Mouse (Mus musculus) intestine, embryonic 15.5 days (tissue): Measurements from ENCODE around the gene Hap1. TPM values are rescaled to one million over a fixed set of nuclear protein-coding genes. Genes with fewer than 3 reads are reported as not detected.
A peak's percentile ranks its signal among the peaks of the same experiment; 100 is the strongest.

Source experiments
- ATAC-seq: fragments of 200-750 bp; cut with Nextera tagmentation; 2 replicates; pipeline ENCODE4 v1.8.0; 2017; ENCODE audit warnings: moderate TSS enrichment, moderate library complexity
- H3K27ac ChIP-seq: fragments of 300-500 bp; sonication (generic); 2 replicates; pipeline ENCODE4 v1.5.1; 2015; ENCODE audit warnings: mild to moderate bottlenecking, inconsistent platforms
- H3K27me3 ChIP-seq: fragments of 300-500 bp; sonication (generic); replicated peaks from 2 replicates; pipeline ENCODE4 v1.6.1; 2015; ENCODE audit warnings: inconsistent platforms
- H3K36me3 ChIP-seq: fragments of 300-500 bp; sonication (generic); 2 replicates; pipeline ENCODE4 v1.6.1; 2015; ENCODE audit warnings: inconsistent platforms
- H3K4me1 ChIP-seq: fragments of 300-500 bp; sonication (generic); replicated peaks from 2 replicates; pipeline ENCODE4 v1.6.1; 2015; ENCODE audit warnings: inconsistent platforms
- H3K4me2 ChIP-seq: fragments of 300-500 bp; sonication (generic); replicated peaks from 2 replicates; pipeline ENCODE4 v1.6.1; 2015; ENCODE audit warnings: mild to moderate bottlenecking, inconsistent platforms
- H3K4me3 ChIP-seq: fragments of 300-500 bp; sonication (generic); replicated peaks from 2 replicates; pipeline ENCODE4 v1.5.1; 2015; ENCODE audit warnings: inconsistent platforms
- H3K9ac ChIP-seq: fragments of 300-500 bp; sonication (generic); 2 replicates; pipeline ENCODE4 v1.6.1; 2015; ENCODE audit warnings: inconsistent platforms
- H3K9me3 ChIP-seq: fragments of 300-500 bp; sonication (generic); 2 replicates; pipeline ENCODE4 v1.6.1; 2016; ENCODE audit warnings: inconsistent platforms
- WGBS: fragments of 180-500 bp; shearing (Covaris S2); methylation state at CpG from one replicate; pipeline ENCODE4 v1.1.7; 2015; 5-methylcytosine and 5-hydroxymethylcytosine counted together
- polyA plus RNA-seq: library from polyadenylated mRNA; unstranded; fragments of >200 nt; fragmentation: Nextera tagmentation; extraction: Ambion mirVana; gene quantifications from 2 replicates; pipeline ENCODE4 v1.2.1, GENCODE M21; 2015

Hap1 gene
- polyA plus RNA-seq: 13.9 and 15.5 TPM in 2 replicates

GRCm38 (mm10) chr11:100355972-100356818, at the start of gene Hap1:
Gene Hap1, minus strand, starts transcription at chr11:100356128.
- no peaks in the 10 kb centered on the region for H3K36me3 ChIP-seq
- ATAC-seq: peak; percentile 76
- H3K27me3 ChIP-seq: peaks cover 33% of the 10 kb centered on the region
- no peak within 1 kb of the TSS for H3K27ac ChIP-seq
- no peaks in the 10 kb centered on the region for H3K9me3 ChIP-seq
- H3K9ac ChIP-seq: peak within 1 kb of the TSS; percentile 56
- H3K4me1 ChIP-seq: peaks cover 22% of the 10 kb centered on the region
- WGBS: 2% methylated on average over 49 of the region's 49 CpGs
- H3K4me2 ChIP-seq: peak within 1 kb of the TSS; percentile 99
- peak within 1 kb of the TSS; percentile 66 for H3K4me3 ChIP-seq

DNA sequence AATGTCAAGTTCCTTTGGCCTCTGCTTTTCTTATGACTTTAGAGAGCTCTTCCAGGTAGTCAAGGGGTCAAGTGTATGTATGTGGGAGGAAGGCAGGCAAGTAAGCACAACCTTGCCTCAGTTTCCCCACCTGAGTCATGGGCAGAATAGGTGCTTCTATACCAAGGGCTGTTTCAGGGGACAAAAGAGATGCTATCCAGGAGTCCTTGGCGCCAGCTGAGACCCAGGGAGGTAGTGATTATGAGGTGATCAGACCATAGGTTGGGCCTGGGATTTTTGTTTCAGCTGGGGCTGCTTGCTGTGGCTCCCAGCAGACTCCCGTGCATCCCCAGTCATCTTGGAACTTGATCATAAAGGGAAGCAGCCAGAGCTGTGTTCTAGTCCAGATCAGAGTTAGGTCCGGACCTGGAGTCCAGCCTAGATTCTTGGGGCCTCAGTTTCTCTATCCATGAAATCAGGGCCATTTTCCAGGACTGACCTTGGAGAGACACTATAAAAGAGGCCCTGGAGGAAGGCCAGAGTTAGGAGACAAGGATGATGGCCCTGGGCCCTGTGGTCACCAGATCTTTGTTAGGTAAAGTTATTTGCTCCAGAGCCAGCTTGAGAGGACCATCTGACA, 48.6 kb upstream of the Hap1 start:
- Histone ChIP-seq H3K27me3 (no peaks in the 10 kb centered on the region), H3K9me3 (no peaks in the 10 kb centered on the region), H3K27ac (no peak overlapping the region), H3K4me2 (no peak overlapping the region), H3K4me1 (peaks cover 34% of the 10 kb centered on the region), H3K36me3 (no peaks in the 10 kb centered on the region), H3K4me3 (no peak overlapping the region), H3K9ac (no peak overlapping the region)
- WGBS: 89% methylated on average over 3 of the region's 3 CpGs
- no peak for ATAC-seq

DNA sequence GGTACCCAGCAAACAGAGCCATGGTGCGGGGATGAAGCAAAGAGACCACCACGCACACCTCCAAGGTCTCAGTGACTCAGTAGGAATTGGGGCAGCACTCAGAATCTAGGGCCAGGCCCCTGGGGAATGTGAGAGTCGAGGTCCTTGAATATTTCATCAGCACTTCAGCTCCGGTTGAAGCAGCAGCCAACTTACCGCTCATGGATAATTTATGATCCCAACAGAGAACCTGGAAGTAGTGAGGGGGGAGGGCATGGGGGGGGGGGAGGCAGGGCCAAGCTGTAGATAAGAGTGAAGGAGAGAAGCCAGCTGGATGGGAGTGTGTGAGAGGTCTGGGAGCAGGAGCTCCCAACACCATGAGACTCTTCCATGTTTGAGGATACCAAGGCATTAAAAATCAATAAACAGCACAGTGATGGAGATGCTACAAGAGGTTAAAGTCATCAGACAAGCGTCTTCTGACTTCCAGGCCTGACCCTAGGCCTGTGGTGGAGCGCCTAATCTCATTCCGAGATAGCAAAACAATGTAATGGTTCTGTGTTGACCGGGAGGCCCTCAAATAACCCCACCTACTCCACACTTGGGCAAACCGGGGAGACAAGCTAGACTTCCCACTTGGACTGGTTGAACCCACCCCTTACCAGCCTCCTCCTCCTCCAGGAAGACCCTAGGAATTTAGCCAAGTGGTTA, 47.7 kb upstream of the Hap1 start:
- no peak overlapping the region for H3K9ac ChIP-seq
- ATAC-seq: peak; percentile 36; the same call in 1 of the 2 replicates
- peak overlapping the region; percentile 71 for H3K27ac ChIP-seq

GRCm38 (mm10) chr11:100402682-100403081, 46.8 kb upstream of the Hap1 start:
- Histone ChIP-seq H3K9me3 (no peaks in the 10 kb centered on the region), H3K4me2 (no peak overlapping the region), H3K27me3 (no peaks in the 10 kb centered on the region), H3K27ac (peak overlapping the region; percentile 71), H3K4me3 (no peak overlapping the region), H3K36me3 (no peaks in the 10 kb centered on the region), H3K4me1 (peaks cover 44% of the 10 kb centered on the region), H3K9ac (no peak overlapping the region)
- 56% methylated on average over 2 of the region's 2 CpGs for whole genome bisulfite sequencing
- ATAC-seq: peak; percentile 50

More for the DNA sequence above, 47.7 kb upstream of the Hap1 start:
- H3K4me3 ChIP-seq: no peak overlapping the region
- 29% methylated on average over 10 of the region's 10 CpGs for WGBS
- H3K9me3 ChIP-seq: no peaks in the 10 kb centered on the region
- H3K27me3 ChIP-seq: no peaks in the 10 kb centered on the region
- H3K4me2 ChIP-seq: no peak overlapping the region
- H3K36me3 ChIP-seq: no peaks in the 10 kb centered on the region
- peaks cover 37% of the 10 kb centered on the region for H3K4me1 ChIP-seq

DNA sequence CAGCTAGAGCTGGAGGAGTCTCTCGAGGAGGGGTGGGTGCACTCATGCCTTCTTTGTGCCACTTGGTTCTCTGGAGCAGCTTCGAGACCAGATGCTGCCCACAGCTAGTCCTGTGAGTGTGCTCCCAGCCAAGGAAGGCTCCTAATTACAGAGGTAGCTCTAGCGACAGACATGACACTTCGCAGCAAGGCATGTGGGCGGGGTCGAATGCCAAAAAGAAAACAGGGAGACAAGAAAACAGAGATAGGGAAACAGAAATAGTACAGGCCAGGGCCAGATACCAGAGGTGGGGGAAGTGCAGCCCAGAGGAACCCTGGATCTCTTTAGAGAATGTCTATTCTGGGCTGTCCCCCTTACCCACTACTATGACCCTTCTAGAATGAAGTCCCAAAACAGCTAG, 46.3 kb upstream of the Hap1 start:
- Histone ChIP-seq H3K9me3 (no peaks in the 10 kb centered on the region), H3K36me3 (no peaks in the 10 kb centered on the region), H3K27me3 (no peaks in the 10 kb centered on the region), H3K4me3 (no peak overlapping the region), H3K4me1 (peaks cover 44% of the 10 kb centered on the region), H3K9ac (no peak overlapping the region), H3K27ac (peak overlapping the region; percentile 71), H3K4me2 (no peak overlapping the region)
- whole genome bisulfite sequencing: 38% methylated on average over 6 of the region's 6 CpGs
- ATAC-seq: no peak

- H3K4me3 ChIP-seq: no peak overlapping the region
- H3K27ac ChIP-seq: peak overlapping the region; percentile 42; the same call in 1 of the 2 replicates
- 58% methylated on average over 6 of the region's 6 CpGs for WGBS
- H3K36me3 ChIP-seq: no peaks in the 10 kb centered on the region
- peaks cover 55% of the 10 kb centered on the region for H3K4me1 ChIP-seq
- H3K9ac ChIP-seq: no peak overlapping the region
- no peak for ATAC-seq
- no peak overlapping the region for H3K4me2 ChIP-seq
- H3K9me3 ChIP-seq: no peaks in the 10 kb centered on the region
- no peaks in the 10 kb centered on the region for H3K27me3 ChIP-seq
These were observed 44.9 kb upstream of the Hap1 start for GRCm38 (mm10) chr11:100400842-100401241.

- Histone ChIP-seq H3K4me3 (no peak overlapping the region), H3K9ac (no peak overlapping the region), H3K4me1 (peaks cover 64% of the 10 kb centered on the region), H3K27me3 (no peaks in the 10 kb centered on the region), H3K9me3 (no peaks in the 10 kb centered on the region), H3K4me2 (no peak overlapping the region), H3K27ac (no peak overlapping the region), H3K36me3 (no peaks in the 10 kb centered on the region)
- ATAC-seq: no peak
- WGBS: 79% methylated on average over 12 of the region's 12 CpGs
These were observed 44.0 kb upstream of the Hap1 start for GRCm38 (mm10) chr11:100399727-100400538.

GRCm38 (mm10) chr11:100399320-100399719, 43.4 kb upstream of the Hap1 start:
- no peaks in the 10 kb centered on the region for H3K9me3 ChIP-seq
- H3K9ac ChIP-seq: no peak overlapping the region
- no peak overlapping the region for H3K4me3 ChIP-seq
- H3K27me3 ChIP-seq: no peaks in the 10 kb centered on the region
- H3K4me2 ChIP-seq: no peak overlapping the region
- H3K4me1 ChIP-seq: peaks cover 68% of the 10 kb centered on the region
- WGBS: 62% methylated on average over 9 of the region's 9 CpGs
- H3K36me3 ChIP-seq: no peaks in the 10 kb centered on the region
- H3K27ac ChIP-seq: no peak overlapping the region; the same call in 1 of the 2 replicates
- no peak for ATAC-seq

DNA sequence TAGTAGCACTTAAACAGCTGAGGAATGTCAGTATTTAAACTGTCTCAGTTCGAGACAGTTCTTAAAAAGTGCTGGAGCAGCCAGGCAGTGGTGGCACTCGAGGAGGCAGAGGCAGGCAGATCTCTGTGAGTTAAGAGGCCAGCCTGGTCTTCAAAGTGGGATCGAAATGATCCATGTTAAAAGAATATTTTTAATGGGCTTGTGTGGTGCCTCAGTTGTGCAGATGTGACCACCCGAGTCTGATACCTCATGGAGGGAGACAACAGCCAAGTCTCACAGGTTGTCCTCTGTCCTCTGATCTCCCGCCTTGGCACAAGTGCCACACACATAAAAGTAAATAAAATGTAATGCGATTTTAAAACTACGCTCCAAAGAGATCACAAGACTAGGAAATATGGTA, 42.6 kb upstream of the Hap1 start:
- ATAC-seq: no peak
- WGBS: 88% methylated on average over 7 of the region's 7 CpGs
- H3K4me1 ChIP-seq: peaks cover 69% of the 10 kb centered on the region
- no peak overlapping the region for H3K9ac ChIP-seq
- H3K4me3 ChIP-seq: no peak overlapping the region
- H3K27me3 ChIP-seq: no peaks in the 10 kb centered on the region
- no peaks in the 10 kb centered on the region for H3K9me3 ChIP-seq
- no peak overlapping the region for H3K27ac ChIP-seq
- no peaks in the 10 kb centered on the region for H3K36me3 ChIP-seq
- no peak overlapping the region for H3K4me2 ChIP-seq

- peak; percentile 95 for ATAC-seq
- Histone ChIP-seq H3K9me3 (no peaks in the 10 kb centered on the region), H3K36me3 (no peaks in the 10 kb centered on the region), H3K4me3 (peak within 1 kb of the TSS; percentile 78), H3K4me2 (peak within 1 kb of the TSS; percentile 80), H3K4me1 (peaks cover 70% of the 10 kb centered on the region), H3K9ac (peak within 1 kb of the TSS; percentile 76), H3K27me3 (no peaks in the 10 kb centered on the region), H3K27ac (peak within 1 kb of the TSS; percentile 97)
- 1% methylated on average over 37 of the region's 37 CpGs for WGBS
These were observed 41.9 kb upstream of the Hap1 start, which contains the start of gene Jup for GRCm38 (mm10) chr11:100397600-100398389. Gene Jup, minus strand, starts transcription at chr11:100397763.
